Mouse (Mus musculus) neural tube, embryonic 13.5 days (tissue): ENCODE measurements at regions not wholly inside any gene's neighbourhood (a gene's known extent, or its start where the extent isn't known, plus 50 kb on each side); places are given as distances from the start of the nearest gene placed in this dataset.
A peak's percentile ranks its signal among the peaks of the same experiment; 100 is the strongest.
"Not testable (repeated sequence)": the region's sequence is repeated elsewhere in the genome, so short reads cannot be mapped to it uniquely, and the experiment has no call there.

Experiments used
- ATAC-seq: fragments of 200-750 bp; cut with Nextera tagmentation; 2 replicates; pipeline ENCODE4 v1.8.0; 2017; ENCODE audit warnings: low read depth, mild to moderate bottlenecking, moderate TSS enrichment, moderate library complexity
- H3K27ac ChIP-seq: fragments of 300-500 bp; sonication (generic); replicated peaks from 2 replicates; pipeline ENCODE4 v1.5.1; 2015; ENCODE audit warnings: moderate library complexity, mild to moderate bottlenecking, inconsistent platforms
- H3K27me3 ChIP-seq: fragments of 300-500 bp; sonication (generic); 2 replicates; pipeline ENCODE4 v1.6.1; 2015; ENCODE audit warnings: mild to moderate bottlenecking, inconsistent platforms
- H3K36me3 ChIP-seq: fragments of 300-500 bp; sonication (generic); 2 replicates; pipeline ENCODE4 v1.6.1; 2015; ENCODE audit warnings: mild to moderate bottlenecking, inconsistent platforms
- H3K4me1 ChIP-seq: fragments of 300-500 bp; sonication (generic); replicated peaks from 2 replicates; pipeline ENCODE4 v1.6.1; 2015; ENCODE audit warnings: inconsistent platforms
- H3K4me2 ChIP-seq: fragments of 300-500 bp; sonication (generic); 2 replicates; pipeline ENCODE4 v1.6.1; 2015; ENCODE audit warnings: inconsistent platforms, mild to moderate bottlenecking, moderate library complexity
- H3K4me3 ChIP-seq: fragments of 300-500 bp; sonication (generic); 2 replicates; pipeline ENCODE4 v1.5.1; 2015; ENCODE audit warnings: mild to moderate bottlenecking, inconsistent platforms
- H3K9ac ChIP-seq: fragments of 300-500 bp; sonication (generic); 2 replicates; pipeline ENCODE4 v1.6.1; 2015; ENCODE audit warnings: moderate library complexity, mild to moderate bottlenecking, inconsistent platforms
- H3K9me3 ChIP-seq: fragments of 300-500 bp; sonication (generic); 2 replicates; pipeline ENCODE4 v1.6.1; 2016; ENCODE audit warnings: inconsistent platforms
- WGBS: fragments of 180-500 bp; shearing (Covaris S2); methylation state at CpG from one replicate; pipeline ENCODE4 v1.1.7; 2015; 5-methylcytosine and 5-hydroxymethylcytosine counted together

DNA sequence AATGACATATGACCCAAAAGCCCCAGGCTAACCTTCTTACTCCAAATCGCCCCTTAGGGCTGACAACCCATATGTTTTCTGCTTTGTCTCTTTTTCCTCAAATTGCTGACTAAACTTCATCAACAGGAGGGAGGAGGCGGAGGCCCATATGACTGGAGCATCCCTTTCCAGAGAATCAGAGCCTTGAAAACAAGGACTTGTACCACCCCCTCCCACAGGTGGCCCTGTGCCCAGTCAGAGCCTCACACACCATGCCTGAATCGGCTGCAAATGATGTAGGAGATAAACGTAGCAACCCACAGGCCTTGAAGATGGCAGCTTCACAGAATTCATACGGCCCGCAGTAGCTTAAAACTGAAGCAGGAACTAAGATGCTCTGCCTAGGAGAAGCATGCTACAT is 101.7 kb upstream of the Ipo5 start:
- Histone ChIP-seq H3K9ac (no peak overlapping the region), H3K36me3 (no peaks in the 10 kb centered on the region), H3K27me3 (0 out of 2 replicates have a peak, but pooled peaks cover 2% of the 10 kb centered on the region), H3K4me1 (0 out of 2 replicates have a peak, but pooled peaks cover 2% of the 10 kb centered on the region), H3K27ac (no peak overlapping the region), H3K9me3 (no peaks in the 10 kb centered on the region), H3K4me2 (no peak overlapping the region), H3K4me3 (no peak overlapping the region)
- ATAC-seq: no peak
- WGBS: 88% methylated on average over 6 of the region's 6 CpGs

DNA sequence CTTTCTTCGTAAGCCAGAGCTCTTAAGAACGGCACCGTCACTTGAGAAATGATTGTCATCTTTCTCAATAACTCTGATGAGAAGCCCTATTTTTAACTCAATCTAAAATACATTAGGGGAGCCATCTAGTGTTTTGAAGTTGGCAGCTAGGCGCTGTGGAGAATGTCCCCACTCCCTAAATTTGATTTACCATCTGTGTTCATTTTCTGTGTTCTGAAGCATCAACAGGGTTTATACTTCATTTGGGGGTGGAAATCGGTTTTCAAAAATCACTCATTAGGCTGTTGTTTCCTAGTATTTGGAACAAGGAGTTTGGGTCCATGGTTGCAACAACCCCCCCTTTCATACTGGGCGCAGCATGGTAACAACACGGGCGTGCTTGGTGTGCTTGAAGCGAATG is 97.1 kb upstream of the Ipo5 start:
- Histone ChIP-seq H3K9me3 (no peaks in the 10 kb centered on the region), H3K36me3 (no peaks in the 10 kb centered on the region), H3K4me1 (no peaks in the 10 kb centered on the region), H3K27me3 (no peaks in the 10 kb centered on the region), H3K27ac (no peak overlapping the region), H3K4me2 (no peak overlapping the region), H3K9ac (no peak overlapping the region), H3K4me3 (no peak overlapping the region)
- 90% methylated on average over 9 of the region's 9 CpGs for WGBS
- no peak for ATAC-seq

DNA sequence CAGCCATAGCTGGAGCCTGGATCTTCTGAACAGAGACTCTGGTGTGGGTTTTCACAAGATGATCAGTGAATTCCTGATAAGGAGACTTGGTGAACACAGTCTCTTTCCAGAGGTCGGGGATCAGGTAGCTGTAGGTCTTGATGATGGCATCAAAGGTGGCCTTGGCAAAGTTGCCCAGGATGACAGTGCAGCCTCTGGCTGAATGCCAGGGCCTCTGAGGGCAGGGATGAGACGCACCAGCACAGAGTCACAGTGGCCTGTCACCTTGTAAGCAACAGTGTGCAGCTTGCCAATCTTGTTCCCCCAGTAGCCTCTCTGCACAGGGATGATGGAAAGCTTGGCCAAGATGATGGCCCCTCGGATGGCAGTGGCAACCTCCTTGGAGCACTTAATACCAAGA is 95.9 kb upstream of the Ipo5 start:
- H3K27me3 ChIP-seq, H3K36me3 ChIP-seq, H3K9me3 ChIP-seq, H3K4me1 ChIP-seq, H3K4me3 ChIP-seq, H3K27ac ChIP-seq, ATAC-seq, H3K9ac ChIP-seq, H3K4me2 ChIP-seq: not testable (repeated sequence)
- 82% methylated on average over 3 of the region's 3 CpGs for WGBS

DNA sequence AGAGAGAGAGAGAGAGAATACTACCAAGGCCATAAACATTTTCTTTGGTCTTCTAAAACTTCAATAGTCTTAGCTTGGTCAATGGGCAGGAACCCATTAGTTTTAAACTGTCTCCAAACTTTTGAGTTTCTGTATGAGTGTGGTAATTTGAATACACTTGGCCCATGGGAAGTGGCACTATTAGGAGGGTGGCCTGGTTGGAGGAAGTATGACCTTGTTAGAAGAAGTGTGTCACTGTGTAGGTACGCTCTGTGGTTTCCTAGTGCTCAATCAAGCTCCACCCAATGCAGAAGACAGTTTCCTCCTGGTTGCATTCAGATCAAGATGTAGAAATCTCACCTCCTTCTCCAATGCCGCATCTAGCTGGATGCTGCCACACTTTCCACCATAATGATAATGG is 94.5 kb upstream of the Ipo5 start:
- WGBS: 89% methylated on average over 2 of the region's 2 CpGs
- no peaks in the 10 kb centered on the region for H3K27me3 ChIP-seq
- ATAC-seq: no peak
- no peak overlapping the region for H3K4me3 ChIP-seq
- H3K36me3 ChIP-seq: no peaks in the 10 kb centered on the region
- H3K4me2 ChIP-seq: no peak overlapping the region
- no peaks in the 10 kb centered on the region for H3K4me1 ChIP-seq
- no peaks in the 10 kb centered on the region for H3K9me3 ChIP-seq
- H3K27ac ChIP-seq: no peak overlapping the region
- no peak overlapping the region for H3K9ac ChIP-seq

DNA sequence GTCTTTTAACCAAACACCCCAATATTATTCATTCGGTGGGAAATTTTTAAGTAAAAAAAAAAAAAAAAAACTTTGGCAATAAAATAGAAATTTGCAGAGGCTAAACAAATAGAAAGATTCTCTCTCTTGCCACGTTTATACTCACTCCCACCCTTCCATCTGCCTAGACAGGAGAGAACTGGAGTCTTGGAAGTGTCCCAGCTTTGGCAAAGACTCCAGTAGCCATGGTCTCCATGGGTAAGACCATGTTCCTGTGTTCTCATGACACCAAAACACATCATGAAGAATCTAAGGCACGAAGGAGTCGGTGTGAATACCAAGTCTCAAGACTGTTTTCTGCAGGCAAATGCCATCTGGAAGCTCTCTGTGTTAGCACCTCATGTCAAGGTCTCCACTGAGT is 84.8 kb upstream of the Ipo5 start:
- ATAC-seq: no peak
- Histone ChIP-seq H3K27ac (no peak overlapping the region), H3K9ac (no peak overlapping the region), H3K9me3 (no peaks in the 10 kb centered on the region), H3K4me1 (0 out of 2 replicates have a peak, but pooled peaks cover 2% of the 10 kb centered on the region), H3K4me2 (no peak overlapping the region), H3K27me3 (no peaks in the 10 kb centered on the region), H3K4me3 (no peak overlapping the region), H3K36me3 (no peaks in the 10 kb centered on the region)
- 91% methylated on average over 4 of the region's 4 CpGs for WGBS

DNA sequence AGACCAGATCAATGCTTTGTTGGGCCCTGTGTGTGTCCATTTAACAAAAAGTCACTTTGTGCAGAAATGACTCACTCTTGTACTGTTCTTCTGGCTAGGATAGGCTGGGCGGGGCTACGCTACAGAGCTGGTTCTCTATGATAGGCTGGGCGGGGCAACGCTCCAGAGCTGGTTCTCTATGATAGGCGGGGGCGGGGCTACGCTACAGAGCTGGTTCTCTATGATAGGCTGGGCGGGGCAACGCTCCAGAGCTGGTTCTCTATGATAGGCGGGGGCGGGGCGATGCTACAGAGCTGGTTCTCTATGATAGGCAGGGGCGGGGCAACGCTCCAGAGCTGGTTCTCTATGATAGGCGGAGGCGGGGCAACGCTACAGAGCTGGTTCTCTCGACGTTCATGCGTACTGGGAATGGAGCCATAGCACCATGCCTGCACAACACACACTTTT is 80.6 kb upstream of the Ipo5 start:
- H3K4me1 ChIP-seq: peaks cover 19% of the 10 kb centered on the region
- WGBS: 33% methylated on average over 20 of the region's 20 CpGs
- not testable (repeated sequence) for H3K4me2 ChIP-seq, H3K36me3 ChIP-seq, H3K9me3 ChIP-seq, H3K4me3 ChIP-seq, H3K27me3 ChIP-seq, H3K9ac ChIP-seq, H3K27ac ChIP-seq
- ATAC-seq: 0 out of 2 replicates have a peak, but pooled peaks have one; percentile 44

DNA sequence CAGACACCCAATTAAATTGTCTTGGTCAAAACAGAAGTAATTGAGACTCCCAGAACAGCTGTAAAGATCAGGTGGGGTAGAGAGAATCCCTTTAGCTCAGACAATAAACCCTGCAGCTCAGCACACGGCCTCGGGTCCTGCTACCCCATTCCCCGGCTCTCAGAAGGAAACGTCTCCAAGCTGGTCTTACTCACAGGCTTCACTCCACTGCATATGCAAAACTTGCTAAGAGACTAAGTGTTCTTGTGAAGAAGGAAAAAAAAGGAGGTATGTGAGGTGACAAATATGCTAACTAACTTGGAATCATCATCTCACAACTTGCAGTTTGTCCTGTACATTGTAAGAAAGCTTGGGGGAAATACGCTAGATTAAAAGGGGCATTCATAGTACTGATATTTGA is 79.6 kb upstream of the Ipo5 start:
- no peak overlapping the region for H3K27ac ChIP-seq
- WGBS: 41% methylated on average over 5 of the region's 5 CpGs
- no peak overlapping the region for H3K4me3 ChIP-seq
- H3K36me3 ChIP-seq: no peaks in the 10 kb centered on the region
- ATAC-seq: 0 out of 2 replicates have a peak, but pooled peaks have one; percentile 15
- H3K4me2 ChIP-seq: peak overlapping the region; percentile 54
- H3K27me3 ChIP-seq: no peaks in the 10 kb centered on the region
- no peak overlapping the region for H3K9ac ChIP-seq
- no peaks in the 10 kb centered on the region for H3K9me3 ChIP-seq
- peaks cover 19% of the 10 kb centered on the region for H3K4me1 ChIP-seq

DNA sequence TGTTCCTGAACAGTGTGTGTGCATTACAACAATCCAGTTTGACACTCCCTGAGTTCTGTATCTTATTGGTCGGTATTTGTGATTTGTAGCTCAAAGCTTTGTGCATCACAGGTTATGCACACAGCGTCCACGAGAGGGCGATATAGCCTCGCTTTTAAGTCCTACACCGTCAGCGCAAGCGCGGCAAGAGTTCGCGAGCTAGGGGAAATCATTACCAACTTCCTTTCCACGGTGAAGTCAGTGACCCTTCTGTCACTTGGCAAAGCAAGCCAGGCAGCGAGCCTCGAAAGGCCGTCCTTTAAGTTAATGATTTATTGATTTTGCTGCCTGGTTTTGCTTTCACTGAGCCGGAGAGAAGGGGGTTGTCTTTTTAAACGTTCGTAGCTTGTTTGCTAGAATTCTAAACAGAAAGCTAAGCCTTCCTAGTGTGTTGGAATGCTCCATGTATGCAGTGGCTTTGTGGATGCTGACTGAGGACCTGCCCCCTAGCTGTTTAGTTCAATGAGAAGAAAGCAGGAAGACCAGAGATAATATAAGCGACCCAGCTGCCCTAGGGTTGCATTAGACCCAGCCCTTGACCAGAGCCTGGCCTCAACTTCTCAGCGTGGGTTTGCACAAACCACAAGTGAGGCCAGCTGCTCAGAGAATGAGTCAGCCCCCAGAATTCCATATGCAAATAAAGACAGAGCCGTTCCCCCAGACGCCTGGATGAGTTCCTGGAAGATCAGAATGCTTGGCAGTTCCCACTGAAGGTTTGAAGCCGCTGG is 79.0 kb upstream of the Ipo5 start:
- H3K4me3 ChIP-seq: peak overlapping the region; percentile 25
- no peaks in the 10 kb centered on the region for H3K27me3 ChIP-seq
- WGBS: 7% methylated on average over 23 of the region's 23 CpGs
- no peaks in the 10 kb centered on the region for H3K36me3 ChIP-seq
- 0 out of 2 replicates have a peak overlapping the region, but pooled peaks have one; percentile 2 for H3K27ac ChIP-seq
- peak overlapping the region; percentile 54 for H3K4me2 ChIP-seq
- H3K9ac ChIP-seq: peak overlapping the region; percentile 49; the same call in 1 of the 2 replicates
- ATAC-seq: peak; percentile 82; the same call in 1 of the 2 replicates
- H3K4me1 ChIP-seq: peaks cover 19% of the 10 kb centered on the region
- no peaks in the 10 kb centered on the region for H3K9me3 ChIP-seq

DNA sequence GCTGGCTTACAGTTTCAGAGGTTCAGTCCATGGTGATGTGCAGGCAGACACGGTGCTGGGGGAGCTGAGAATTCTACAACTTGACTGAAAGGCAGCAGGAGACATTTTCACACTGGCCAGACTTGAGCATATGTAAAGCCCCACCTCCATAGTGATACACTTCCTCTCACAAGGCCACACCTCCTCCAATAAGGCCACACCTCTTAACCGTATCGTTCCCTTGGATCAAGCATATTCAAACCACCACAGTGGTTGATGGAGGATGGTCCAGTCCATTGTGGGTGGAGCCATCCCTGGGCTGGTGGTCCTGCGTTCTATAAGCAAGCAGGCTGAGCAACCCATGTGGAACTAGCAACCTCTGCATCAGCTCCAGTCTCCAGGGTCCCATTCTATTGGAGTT is 76.2 kb upstream of the Ipo5 start:
- WGBS: 82% methylated on average over 4 of the region's 4 CpGs
- no peak overlapping the region for H3K9ac ChIP-seq
- H3K36me3 ChIP-seq: no peaks in the 10 kb centered on the region
- ATAC-seq: no peak
- no peak overlapping the region for H3K4me3 ChIP-seq
- no peaks in the 10 kb centered on the region for H3K9me3 ChIP-seq
- no peak overlapping the region for H3K4me2 ChIP-seq
- H3K4me1 ChIP-seq: peaks cover 19% of the 10 kb centered on the region
- H3K27ac ChIP-seq: no peak overlapping the region
- H3K27me3 ChIP-seq: no peaks in the 10 kb centered on the region

DNA sequence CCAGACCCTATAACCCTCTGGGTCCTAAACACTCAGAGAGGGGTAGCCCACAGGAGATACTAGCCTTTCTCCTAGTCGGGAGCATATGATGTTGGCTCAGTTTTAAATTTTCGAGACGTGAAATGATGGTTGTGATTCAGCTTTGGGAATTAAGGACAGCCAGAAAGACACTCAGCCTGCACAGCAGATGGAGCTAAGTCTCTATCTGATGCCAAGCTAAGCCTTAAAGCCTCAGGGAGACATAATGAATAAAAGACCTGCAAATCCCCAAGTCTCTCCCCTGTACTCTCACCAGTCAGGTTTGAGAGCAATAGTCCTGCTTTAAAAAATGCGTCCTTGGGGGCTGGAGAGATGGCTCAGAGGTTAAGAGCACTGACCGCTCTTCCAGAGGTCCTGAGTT is 75.3 kb upstream of the Ipo5 start:
- no peak overlapping the region for H3K4me3 ChIP-seq
- H3K36me3 ChIP-seq: no peaks in the 10 kb centered on the region
- H3K9me3 ChIP-seq: no peaks in the 10 kb centered on the region
- 58% methylated on average over 5 of the region's 5 CpGs for WGBS
- no peak overlapping the region for H3K27ac ChIP-seq
- no peak overlapping the region for H3K9ac ChIP-seq
- H3K4me2 ChIP-seq: no peak overlapping the region
- no peaks in the 10 kb centered on the region for H3K27me3 ChIP-seq
- ATAC-seq: no peak
- H3K4me1 ChIP-seq: peaks cover 23% of the 10 kb centered on the region

DNA sequence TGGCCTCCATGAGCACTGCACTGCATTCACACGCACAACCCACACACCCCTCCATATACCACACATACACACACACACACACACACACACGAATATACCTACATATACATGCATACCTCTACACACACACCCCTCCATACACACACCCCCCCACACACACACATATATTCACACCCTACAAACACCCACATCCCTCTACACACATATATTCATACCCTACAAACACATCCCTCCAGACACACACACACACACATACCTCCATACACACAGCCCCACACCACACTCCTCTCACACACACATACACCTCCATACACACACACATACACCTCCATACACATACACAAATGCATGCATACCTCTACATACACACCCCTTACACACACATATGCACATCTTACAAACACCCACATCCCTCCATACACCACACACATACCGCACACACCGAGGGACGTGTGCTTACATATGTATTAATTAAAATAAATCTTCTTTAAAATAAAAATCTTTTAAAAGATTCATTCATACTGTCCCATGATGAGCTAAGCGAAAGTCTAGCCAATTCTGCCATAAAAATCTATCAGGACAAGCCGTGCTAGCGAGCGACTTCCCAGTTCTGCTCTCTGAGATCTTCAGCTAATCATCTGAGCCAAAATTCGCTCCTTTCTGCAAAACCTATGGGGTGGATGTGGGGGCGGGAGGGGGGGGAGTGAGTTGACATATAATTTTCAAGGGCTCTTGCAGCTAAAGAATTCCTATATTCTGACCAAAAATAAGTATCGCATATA is 74.3 kb upstream of the Ipo5 start:
- no peak for ATAC-seq
- H3K9ac ChIP-seq: no peak overlapping the region
- no peak overlapping the region for H3K4me3 ChIP-seq
- peaks cover 18% of the 10 kb centered on the region for H3K4me1 ChIP-seq
- no peak overlapping the region for H3K4me2 ChIP-seq
- 92% methylated on average over 12 of the region's 12 CpGs for WGBS
- H3K9me3 ChIP-seq: no peaks in the 10 kb centered on the region
- H3K27me3 ChIP-seq: no peaks in the 10 kb centered on the region
- no peak overlapping the region for H3K27ac ChIP-seq
- H3K36me3 ChIP-seq: no peaks in the 10 kb centered on the region

DNA sequence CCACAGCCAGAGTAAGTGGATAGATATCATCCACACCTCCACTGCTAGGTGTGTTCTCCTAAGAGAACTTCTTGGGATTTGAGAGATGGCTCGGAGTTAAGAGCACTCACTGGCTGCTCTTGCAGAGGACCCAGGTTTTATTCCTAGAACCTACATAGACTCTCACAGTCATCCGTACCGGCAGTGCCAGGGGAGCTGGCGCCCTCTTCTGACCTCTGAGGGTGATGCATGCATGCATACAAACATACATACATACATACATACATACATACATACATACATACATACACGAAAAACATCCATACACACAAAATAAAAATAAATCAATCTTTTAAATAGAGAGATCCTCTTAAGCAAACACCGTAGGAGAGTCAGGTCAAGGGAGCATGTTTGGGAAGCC is 70.1 kb upstream of the Ipo5 start:
- Histone ChIP-seq H3K9ac (no peak overlapping the region), H3K4me2 (no peak overlapping the region), H3K36me3 (no peaks in the 10 kb centered on the region), H3K4me3 (no peak overlapping the region), H3K9me3 (no peaks in the 10 kb centered on the region), H3K27me3 (no peaks in the 10 kb centered on the region), H3K4me1 (peaks cover 4% of the 10 kb centered on the region; the same call in 1 of the 2 replicates), H3K27ac (no peak overlapping the region)
- no peak for ATAC-seq
- 81% methylated on average over 6 of the region's 6 CpGs for WGBS
